Mouse (Mus musculus) myocyte (in vitro differentiated cells): Measurements from ENCODE around the gene Bmp6.

ENCODE experiments used
- CEBPB ChIP-seq: IDR thresholded peaks from 2 replicates; pipeline ENCODE4 v1.6.1; 2011; ENCODE audit warnings: mild to moderate bottlenecking, moderate library complexity; ENCODE audit not compliant: poor library complexity, insufficient read depth, severe bottlenecking
- POLR2A ChIP-seq: IDR thresholded peaks from one replicate; pipeline ENCODE4 v1.6.1; 2011; ENCODE audit warnings: low read depth, mild to moderate bottlenecking, control low read depth, moderate library complexity; ENCODE audit not compliant: insufficient read length
- USF1 ChIP-seq: IDR thresholded peaks from one replicate; pipeline ENCODE4 v1.6.1; 2011; ENCODE audit warnings: low read depth, mild to moderate bottlenecking, control low read depth, moderate library complexity

DNA sequence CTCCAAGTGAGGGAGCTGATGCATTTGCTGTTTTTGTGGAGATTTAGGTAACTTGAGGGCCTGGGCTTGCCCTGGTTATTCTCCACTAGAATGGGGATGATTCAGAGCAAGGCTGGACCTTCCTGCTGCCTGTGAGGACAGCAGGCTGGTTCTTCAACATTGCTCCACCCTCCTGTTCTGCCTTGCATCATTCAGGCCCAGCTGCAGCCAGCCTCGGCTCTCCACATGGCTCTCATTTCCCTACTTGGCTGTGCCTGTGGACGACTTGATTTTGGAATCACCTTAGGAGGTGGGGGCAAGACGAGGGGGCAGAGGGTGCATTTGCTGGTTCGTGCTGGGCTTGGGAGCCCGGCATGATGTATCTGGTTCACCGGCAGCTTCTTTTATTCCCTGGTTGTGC is 53.8 kb downstream of the Bmp6 start:
- TF ChIP-seq USF1 (no peak), POLR2A (no peak), CEBPB (0 out of 2 replicates have a peak, but pooled peaks have one; percentile 50)
